ENCODE assay signal across 8 mouse cellular contexts in genomic region chr12:12941661-12942363, GRCm38 (mm10). TPM values are rescaled to one million over a fixed set of nuclear protein-coding genes. Genes with fewer than 3 reads are reported as not detected.
DNase-seq lines count a peak whose midpoint lies in the region; ATAC-seq and TF ChIP-seq lines count a peak whose summit lies in the region.

Gene Mycn (minus strand): TSS chr12:12941914.

- no peak for TF ChIP-seq CTCF in Patski (IDR thresholded peaks at IDR 0.05)

- peak within 1 kb of the TSS; percentile 98 for H3K9ac ChIP-seq in hindbrain, embryonic 11.5 days (ENCODE audit: low read depth, low read length)

- H3K4me2 ChIP-seq in hindbrain, embryonic 11.5 days (replicated peaks; ENCODE audit: low read depth, low read length) = peak within 1 kb of the TSS; percentile 94

- peaks cover 6% of the 10 kb centered on the region for H3K36me3 ChIP-seq in hindbrain, embryonic 11.5 days (ENCODE audit: control insufficient read depth, insufficient read depth, low read length)

- peak; percentile 24 for DNase-seq in Patski (ENCODE audit: low read depth, low spot score)
- DNase-seq in cerebellum, adult 8-10 months = peak; percentile 25
- peak; percentile 78 to 82 for DNase-seq in frontal cortex, postnatal 10 days (ENCODE audit: low spot score in 2 of 2)
- DNase-seq in hindbrain, embryonic 11.5 days (ENCODE audit: low spot score) = peak; percentile 94
- DNase-seq in layer of hippocampus, postnatal 10 days (ENCODE audit: low spot score in 2 of 2) = peak; percentile 81 to 88
- DNase-seq in lung, postnatal 14 days = peak; percentile 75
- DNase-seq in right cerebral cortex, adult 2 months (ENCODE audit: low spot score in 2 of 2) = peak; percentile 76 to 82
- DNase-seq in natural killer cell, adult 2 months (ENCODE audit: low spot score in 2 of 2) = no peak

- in situ Hi-C loops in Patski (cut with MboI; ENCODE audit: low pct_unique_long_range_greater_than_20kb) = loop anchor here (5.0 kb wide), 3 partner anchors 270 to 520 kb away; no protein-coding TSS in a partner anchor

- H3K4me1 ChIP-seq in hindbrain, embryonic 11.5 days (replicated peaks; ENCODE audit: control insufficient read depth, insufficient read depth, low read length) = no peaks in the 10 kb centered on the region; the same call in 1 of the 2 replicates

- H3K4me3 ChIP-seq in hindbrain, embryonic 11.5 days (ENCODE audit: low read depth, low read length) = peak within 1 kb of the TSS; percentile 89

- no peaks in the 10 kb centered on the region for H3K27me3 ChIP-seq in Patski
- no peaks in the 10 kb centered on the region for H3K27me3 ChIP-seq in hindbrain, embryonic 11.5 days (ENCODE audit: control insufficient read depth, insufficient read depth, low read length)

- POLR2A ChIA-PET in Patski (lab: Charles Lee) = interaction anchor here (0.5 kb wide), 1 partner anchor 354 kb away, joined by 3 read pairs; no protein-coding TSS in a partner anchor

- CTCF ChIA-PET in Patski (lab: Charles Lee) = interaction anchor here (0.9 to 2.0 kb wide), 7 partner anchors 10 to 521 kb away, joined by 3 to 8 read pairs (median 4); no protein-coding TSS in a partner anchor

- peak; percentile 60 for ATAC-seq in Patski
- peak; percentile 88 for ATAC-seq in hindbrain, embryonic 11.5 days (ENCODE audit: low FRiP score)

- no peaks in the 10 kb centered on the region for H3K9me3 ChIP-seq in hindbrain, embryonic 11.5 days (ENCODE audit: control insufficient read depth, low read length)

- H3K27ac ChIP-seq in hindbrain, embryonic 11.5 days (ENCODE audit: low read depth, low read length) = peak within 1 kb of the TSS; percentile 98

- WGBS in hindbrain, embryonic 11.5 days = under 1% methylated on average over 37 of the region's 38 CpGs

RNA-seq across cellular contexts. Expression of gene Mycn, which starts in this region (rescaled TPM):
- polyA plus RNA-seq in Patski (2021) = 1.6 TPM
- 81.2 and 98.1 TPM in 2 replicates for polyA plus RNA-seq in hindbrain, embryonic 11.5 days (2014; fragmentation: Nextera tagmentation; extraction: Ambion mirVana)
- total RNA-seq in layer of hippocampus, postnatal 10 days (2021) = 10 to 100 TPM; 29.9 to 31.2 TPM

Comparison
In these comparisons a context has a peak if more than half of its experiments do, and no peak if none do; other contexts are left out.
1. RNA of gene Mycn (polyA plus RNA-seq): 81.2 to 98.1 TPM in hindbrain, embryonic 11.5 days; 1.6 TPM in Patski (single experiment); every median in the first group is over 10 times any median in the second.
2. DNase-seq: peak in Patski (single experiment), cerebellum, adult 8-10 months (single experiment), frontal cortex, postnatal 10 days (2 of 2), hindbrain, embryonic 11.5 days (single experiment), layer of hippocampus, postnatal 10 days (2 of 2), lung, postnatal 14 days (single experiment) and right cerebral cortex, adult 2 months (2 of 2); none in natural killer cell, adult 2 months (0 of 2).